Mouse (Mus musculus): ENCODE measurements around the gene Pds5a.
"Not testable (repeated sequence)": the region's sequence is repeated elsewhere in the genome, so short reads cannot be mapped to it uniquely, and the experiment has no call there.

The Pds5a gene

DNA sequence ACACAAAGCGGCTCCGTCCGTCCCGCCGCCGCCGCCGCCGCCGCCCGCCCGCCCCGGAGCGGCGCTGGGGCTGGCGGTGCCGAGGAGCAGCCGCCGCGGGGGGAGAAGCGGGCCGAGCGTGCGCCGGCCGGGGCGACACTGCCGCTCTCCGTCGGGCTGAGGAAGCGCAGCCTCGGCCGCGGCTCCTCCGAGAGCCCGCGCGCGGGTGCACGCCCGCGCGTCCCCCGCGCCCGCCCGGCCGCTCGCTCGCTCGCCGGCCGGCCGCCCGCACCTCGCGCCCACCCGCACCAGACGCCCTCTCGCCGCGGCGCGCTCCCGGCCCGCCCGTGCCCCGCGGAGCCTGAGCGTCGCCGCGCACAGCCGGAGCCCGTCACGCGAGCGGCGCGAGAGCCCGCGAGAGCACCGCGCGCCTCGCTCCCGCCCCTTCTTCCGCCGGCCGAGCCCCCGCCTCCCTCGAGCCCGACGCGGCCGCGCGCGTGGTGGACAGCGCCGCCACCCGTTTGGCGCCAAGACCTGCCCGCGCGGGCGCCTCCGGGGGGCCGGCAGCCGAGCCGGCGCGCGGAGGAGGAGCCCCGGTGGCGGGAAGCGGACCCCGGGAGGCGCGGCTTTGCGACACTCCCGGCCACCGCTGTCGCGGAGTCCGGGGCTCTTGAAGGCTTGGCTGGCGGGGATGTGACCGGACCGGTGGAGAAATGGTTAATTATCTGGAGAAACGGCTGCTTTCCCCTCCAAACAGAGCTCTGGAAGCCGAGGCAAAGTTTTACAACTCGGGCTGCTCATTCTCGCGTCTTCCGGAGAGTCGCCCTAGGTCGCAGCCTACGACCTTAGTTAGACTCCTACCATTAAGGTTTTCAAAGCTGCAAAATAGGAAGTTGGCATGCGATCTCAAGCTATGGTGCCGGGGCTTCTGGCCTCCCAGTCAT is at the start of gene Pds5a:
Pds5a (minus strand) TSS at position 438 of the 923 bp plus-strand sequence.
- DNase-seq (ENCODE audit: low read depth) = peak; percentile 88

DNA sequence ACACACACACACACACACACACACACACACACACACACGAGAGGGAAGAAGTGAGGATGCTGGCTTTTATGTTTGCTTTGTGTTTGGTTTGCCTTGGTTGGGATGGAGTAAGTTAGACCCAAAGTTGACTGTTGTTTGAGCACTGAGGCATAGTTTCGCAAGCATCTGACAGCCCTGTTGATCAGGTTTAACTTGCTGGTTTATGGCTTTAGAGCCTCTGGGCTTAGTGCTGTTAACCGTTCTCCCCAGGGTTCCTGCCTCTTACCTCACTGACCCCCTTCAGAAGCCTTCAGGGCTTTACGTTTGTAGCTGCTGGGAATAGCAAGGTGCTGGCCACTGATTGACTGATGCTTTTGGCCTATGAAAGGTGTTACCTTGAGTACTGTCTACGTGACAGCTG is 48.8 kb upstream of the Pds5a start:
- no peak for DNase-seq (ENCODE audit: low read depth)

DNA sequence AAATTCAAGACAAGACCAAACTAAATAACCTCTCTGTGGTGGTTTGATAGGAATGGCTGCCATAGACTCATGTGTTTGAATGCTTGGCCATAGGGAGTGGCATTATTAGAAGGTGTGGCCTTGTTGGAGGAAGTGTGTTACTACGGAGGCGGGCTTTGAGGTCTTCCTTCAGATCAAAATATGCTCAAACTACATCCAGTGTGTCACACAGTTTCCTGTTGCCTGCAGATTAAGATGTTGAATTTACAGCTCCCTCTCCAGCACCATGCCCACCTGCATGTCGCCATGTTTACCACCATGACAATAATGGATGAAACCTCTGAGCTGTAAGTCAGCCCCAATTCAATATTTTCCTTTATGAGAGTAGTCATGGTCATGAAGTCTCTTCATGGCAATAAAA is 41.3 kb upstream of the Pds5a start:
- DNase-seq (ENCODE audit: low read depth) = peak; percentile 15

DNA sequence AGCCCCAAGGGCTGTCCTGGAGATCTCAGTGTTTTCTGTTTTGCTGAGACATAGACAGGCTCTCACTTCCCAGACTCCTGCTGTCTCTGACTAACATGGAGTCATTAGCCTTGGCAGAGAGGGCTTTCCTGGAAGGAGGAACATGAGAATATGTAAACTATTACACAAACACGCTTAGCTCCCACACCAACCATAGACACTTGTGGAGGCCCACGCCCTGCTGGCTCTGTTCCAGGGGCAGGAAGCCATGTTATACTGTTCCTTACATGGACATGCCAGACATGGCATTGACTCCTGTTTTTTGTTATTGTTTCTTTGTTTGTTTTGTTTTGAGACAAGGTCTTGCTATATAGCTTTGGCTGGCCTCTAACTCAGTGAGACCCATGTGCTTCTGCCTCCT is 37.5 kb upstream of the Pds5a start:
- DNase-seq (ENCODE audit: low read depth) = no peak

DNA sequence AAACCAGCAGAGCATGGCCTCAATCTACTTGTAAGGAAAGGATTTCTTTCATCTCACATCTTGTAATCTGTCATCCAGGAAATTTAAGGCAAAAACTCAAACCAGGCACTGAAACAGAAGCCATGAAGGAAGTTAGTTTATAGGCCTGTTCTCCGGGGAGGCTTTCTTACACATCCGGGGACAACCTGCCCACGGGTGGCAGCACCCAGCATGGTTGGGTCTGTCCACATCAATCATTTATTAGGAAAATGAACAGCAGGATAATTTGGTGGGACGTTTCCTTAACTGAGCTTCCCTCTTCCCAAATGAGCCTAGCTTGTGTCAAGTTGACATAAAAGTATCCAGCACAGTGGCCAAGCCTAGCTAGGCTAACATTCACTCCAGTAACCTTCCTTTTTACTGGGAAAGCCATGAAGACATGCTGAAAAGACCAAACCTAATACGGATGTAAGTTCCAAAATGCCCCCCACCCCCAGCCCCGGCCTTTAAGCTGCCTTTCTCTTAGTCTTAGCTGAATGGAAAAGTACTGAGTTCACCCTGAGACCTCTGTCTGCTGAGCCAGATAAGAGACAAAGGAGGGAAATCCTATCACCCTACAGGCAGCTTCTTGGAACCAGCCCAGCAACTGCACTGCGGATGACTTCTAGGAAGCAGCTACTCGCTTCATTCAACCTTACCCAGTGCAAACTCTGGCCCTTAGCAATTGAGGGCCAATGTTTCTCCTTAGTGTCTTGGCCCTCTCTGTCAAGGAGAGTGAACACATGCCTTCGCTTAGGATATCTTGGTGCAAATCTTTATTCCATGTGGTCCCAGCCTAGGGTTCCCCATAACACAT is 33.3 kb upstream of the Pds5a start:
- no peak for DNase-seq (ENCODE audit: low read depth)

DNA sequence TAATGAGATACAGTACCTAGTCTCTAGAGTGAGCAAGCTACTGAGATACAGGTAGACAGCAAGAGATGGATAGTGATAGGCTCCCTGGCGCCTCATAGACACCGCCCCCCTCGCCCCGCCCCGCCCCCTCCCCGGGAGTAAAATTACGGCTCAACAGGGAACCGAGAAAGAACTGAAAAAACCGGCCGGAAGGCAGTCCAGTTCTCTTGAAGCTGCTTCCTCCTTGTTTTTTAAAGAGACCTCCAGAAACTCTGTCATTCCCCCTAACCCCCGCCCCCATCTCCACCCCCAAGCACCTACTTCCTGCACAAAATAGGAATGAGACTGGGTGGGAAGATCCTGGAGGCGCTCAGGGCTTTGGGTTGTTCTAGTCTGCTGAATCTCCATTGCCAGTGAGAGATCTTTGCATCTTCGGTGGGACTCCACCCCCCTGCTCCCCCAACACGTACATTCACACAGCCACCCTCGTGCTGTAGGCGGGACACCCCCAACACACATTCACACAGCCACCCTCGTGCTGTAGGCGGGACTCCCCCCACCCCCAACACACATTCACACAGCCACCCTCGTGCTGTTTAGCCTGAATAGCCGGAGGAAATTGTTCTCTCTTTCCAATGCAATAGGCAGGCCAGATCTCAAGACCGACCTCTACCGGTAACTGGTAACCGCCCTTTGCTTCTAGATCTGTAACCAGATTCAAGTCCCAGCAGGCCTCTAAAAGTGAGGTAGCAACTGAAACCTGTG is 26.4 kb upstream of the Pds5a start:
- peak; percentile 85 for DNase-seq (ENCODE audit: low read depth)

DNA sequence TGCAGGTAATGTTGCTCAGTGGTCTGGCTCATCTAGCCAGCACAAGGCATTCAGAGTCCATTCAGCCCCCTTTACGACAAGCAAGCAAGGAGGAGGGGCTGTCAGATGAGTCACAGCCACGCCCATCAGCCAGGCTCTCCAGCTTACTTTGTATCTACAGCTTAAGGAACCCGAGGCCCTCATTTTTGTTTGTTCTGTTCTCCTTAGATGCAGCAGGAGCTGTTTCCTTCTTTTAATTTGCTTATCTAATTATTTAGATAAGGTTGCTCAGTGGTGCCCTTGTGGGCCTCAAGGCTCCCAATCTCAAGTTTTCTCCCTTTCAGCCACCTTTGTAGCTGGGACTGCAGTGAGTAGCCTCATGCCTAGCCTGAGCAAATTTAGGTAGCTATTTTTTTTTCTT is 20.3 kb upstream of the Pds5a start:
- DNase-seq (ENCODE audit: low read depth) = no peak

DNA sequence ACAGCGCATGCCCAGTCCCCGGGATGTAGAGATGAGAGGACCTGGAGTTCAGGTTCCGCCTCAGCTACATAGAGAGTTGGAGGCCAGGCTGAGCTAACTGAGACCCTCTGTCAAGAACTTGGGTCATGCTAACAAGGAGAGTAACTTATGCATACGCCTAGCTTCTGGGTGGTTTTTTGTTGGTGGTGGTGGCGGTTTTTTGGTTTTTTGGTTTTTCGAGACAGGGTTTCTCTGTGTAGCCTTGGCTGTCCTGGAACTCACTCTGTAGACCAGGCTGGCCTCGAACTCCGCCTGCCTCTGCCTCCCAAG is 19.8 kb upstream of the Pds5a start:
- DNase-seq (ENCODE audit: low read depth) = not testable (repeated sequence)

DNA sequence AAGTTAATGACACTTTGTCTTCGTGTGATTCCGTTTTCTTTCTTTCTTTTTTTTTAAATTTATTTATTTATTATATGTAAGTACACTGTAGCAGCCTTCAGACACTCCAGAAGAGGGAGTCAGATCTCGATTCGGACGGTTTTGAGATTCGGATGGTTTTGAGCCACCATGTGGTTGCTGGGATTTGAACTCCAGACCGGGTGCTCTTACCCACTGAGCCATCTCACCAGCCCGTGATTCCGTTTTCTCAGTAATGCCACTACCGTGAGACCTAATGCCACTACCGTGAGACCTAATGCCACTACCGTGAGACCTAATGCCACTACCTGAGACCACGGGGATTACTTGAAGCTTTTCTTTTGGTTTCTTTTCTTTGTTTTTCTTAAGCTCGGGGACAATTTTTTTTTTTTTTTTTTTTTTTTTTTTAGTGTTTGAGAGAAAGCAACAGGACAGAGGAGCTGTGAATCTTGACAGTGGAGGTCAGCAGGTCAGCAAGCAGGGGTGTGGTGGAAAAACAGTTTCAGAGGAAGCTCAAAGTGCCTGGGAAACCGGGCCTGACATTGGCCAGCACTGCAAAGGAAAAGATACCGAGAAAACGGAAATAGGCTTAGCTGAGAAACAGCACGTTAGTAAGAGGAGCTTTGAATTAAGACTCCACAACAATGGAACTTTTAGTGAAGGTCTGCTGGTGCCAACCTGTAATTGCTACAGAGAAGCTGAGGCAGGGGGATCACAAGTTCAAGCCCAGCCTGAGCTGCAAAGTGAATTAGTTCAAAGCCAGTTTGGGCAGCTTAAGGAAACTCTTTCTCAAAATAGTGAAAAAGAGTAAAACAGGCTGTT is 19.2 kb upstream of the Pds5a start:
- no peak for DNase-seq (ENCODE audit: low read depth)

DNA sequence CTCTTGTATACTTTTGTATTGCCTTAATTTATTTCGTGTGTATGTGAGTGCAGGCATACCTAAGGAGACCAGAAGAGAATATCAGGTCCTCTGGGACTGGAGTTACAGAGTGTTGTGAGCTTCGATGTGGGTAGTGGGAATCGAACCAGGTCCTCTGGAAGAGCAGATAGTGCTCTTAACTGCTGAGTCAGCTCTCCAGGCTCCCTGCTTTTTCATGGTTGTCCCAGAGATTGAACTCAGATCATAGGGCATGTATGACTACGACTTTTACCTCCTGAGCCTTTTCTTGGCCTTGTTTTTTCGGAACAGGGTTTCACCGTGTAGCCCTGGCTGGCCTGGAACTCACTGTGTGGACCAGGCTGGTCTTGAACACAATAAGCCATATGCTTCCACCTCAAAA is 17.0 kb upstream of the Pds5a start:
- no peak for DNase-seq (ENCODE audit: low read depth)

DNA sequence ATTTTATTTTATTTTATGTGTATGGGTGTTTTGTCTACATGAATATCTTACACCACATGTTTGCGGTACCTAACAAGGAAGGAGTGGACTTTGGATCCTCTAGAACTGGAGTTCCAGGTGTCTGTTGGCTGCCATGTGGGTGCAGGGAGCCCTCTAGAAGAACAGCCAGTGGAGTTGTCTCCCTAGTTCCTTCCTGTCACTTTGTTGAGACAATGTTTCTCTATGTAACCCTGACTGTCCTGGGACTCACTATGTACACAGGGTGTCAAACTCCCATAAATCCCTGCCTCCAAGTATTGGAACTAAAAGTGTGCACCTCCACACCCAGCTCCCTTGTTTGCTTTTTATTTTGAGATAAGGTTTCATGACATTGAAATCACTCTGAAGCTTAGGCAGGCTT is 13.4 kb upstream of the Pds5a start:
- no peak for DNase-seq (ENCODE audit: low read depth)

DNA sequence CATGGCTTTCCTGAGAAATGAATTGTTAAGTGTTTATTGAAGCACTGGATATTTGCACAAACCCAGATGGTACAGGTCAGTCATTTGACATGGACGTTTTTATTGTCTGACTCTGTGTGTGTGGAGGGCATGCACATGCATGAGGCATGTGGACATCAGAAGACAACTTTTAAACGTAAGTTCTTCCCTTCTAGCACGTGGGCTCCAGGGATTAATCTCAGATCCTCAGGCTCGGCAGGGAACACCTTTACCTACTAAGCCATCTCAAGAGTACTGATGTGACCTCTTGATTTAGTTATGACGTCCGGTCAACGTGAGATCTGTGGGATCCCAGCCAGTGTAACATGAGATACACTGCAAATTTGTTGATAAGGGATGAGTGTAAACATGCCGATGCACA is 12.2 kb upstream of the Pds5a start:
- DNase-seq (ENCODE audit: low read depth) = no peak

DNA sequence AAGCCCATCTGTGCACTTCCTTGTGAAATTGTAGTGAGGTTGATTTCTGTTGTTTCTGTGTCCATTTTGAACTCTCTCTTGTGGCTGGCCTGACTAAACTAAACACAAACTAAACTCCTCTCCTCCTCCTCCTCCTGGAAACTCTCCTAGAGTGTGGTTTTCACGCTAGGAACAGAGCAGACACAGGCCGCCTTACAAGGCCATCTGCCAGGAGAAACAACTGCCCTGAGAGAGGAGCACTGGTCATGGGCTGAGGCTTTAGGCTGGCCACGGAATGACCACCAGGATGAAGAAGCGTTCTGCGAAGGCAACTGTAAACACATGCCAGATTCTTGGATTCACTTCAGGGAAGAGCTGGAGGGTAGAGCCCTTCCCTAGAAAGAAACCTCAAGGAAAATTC is 8.9 kb upstream of the Pds5a start:
- no peak for DNase-seq (ENCODE audit: low read depth)

DNA sequence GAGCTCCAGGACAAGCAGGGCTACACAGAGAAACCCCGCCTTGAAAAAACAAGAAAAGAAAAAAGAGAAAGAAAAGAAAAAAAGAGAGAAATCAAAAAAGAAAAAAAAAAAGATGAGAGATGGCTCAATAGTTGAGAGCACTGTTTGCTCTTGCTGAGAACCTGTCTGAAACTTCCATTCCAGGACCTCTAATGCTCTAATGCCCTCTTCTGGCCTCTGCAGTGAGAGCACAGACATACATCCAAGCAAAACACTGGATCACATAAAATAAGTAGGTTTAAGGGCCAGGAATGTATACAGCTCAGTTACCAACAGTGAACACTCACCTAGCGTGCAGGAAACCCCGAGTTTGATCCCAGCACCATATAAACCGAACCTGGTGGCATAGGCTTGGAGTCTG is 8.1 kb upstream of the Pds5a start:
- no peak for DNase-seq (ENCODE audit: low read depth)

DNA sequence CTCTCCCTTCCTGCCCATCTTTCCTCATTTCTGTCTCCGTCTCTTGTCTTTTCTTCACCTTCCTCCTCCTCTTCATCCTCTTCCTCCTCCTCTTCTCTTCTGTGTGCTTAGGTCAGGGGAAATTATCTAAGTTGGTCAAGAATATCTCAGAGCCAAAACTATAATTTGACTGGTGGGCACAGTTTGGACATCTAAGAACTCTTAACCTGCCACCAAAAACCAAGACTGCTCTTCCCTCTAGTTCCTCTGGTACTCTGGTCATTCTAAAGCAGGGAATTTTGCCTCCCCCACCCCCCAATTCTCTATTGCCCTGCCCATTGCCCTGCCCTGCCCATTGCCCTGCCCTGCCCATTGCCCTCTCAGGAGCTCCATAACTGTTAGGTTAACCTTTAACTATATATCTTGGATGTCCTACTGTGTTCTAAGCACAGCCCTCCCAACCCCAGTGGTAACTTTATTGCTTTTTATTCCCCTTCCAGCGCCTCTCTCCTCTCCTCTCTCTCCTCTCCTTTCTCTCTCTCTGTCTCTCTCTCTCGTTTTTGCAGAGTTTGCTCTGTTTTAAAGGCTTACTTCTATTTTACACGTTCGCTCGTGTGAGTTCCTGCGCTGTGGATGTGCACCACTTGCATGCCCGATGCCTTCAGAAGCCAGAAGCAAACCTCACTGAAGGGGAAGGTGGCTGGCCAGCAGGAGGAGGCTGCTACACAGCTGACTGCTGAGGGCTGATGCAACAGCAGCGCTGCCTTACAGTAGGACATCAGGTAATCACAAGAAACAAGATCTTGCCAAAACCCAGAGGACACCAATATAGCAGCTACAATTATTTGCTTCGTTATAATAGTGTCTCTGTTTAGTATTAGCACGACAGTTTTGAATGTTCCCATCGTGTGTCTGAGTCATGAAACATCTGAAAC is 6.9 kb upstream of the Pds5a start:
- no peak for DNase-seq (ENCODE audit: low read depth)

DNA sequence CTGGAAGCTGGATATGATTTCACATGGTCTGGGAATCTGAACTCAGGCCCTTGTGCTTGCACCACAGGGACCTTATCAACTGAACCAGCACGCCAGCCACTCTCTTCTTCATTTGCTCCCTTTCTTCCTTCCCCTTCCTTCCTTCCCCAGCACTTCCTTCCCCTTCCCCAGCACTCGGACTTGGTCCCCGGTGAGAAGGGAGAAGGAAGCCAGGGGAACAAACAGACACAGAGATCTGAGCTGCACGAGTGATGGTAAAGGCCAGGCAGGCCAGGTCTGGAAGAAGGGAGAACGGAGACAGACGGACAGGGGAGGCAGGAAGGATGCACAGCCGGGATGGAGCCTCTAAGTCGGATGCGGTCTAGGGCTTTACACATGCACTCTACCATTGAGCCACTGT is 5.2 kb upstream of the Pds5a start:
- DNase-seq (ENCODE audit: low read depth) = no peak

DNA sequence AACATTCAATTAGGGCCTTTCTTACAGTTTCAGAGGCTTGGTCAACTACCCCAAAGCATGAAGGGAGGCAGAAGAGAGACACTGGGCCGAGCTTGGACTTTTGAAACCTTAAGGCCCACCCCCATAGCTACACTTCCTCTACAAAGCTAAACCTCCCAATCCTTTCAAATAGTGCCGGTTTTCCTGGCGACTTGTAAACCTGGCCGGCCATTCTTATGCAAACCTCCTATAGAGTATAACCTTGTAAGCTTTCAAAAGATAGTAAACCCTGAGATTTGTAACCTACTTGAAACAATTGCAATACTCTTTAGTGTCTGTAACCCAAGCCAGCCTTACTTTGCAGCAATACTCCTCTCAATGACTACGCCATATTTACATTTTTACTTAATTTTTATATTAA is 2.0 kb upstream of the Pds5a start:
- DNase-seq (ENCODE audit: low read depth) = no peak

DNA sequence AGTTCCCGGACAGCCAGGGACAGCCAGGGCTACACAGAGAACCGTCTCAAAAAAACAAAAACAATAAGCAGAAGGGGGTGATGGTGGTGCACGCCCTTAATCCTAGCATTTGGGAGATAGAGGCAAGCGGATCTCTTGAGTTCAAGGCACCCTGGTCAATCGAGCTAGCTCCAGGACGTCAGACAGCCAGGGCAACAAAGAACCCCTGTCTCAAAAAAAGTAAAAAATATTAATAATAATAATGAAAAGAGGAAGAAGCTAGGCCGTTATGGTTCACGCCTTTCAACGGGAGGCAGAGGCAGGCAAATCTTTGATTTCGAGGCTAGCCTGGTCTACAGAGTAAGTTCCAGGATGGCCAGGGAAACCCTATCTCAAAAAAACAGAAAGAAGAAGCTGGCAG is 1.1 kb upstream of the Pds5a start:
- no peak for DNase-seq (ENCODE audit: low read depth)

DNA sequence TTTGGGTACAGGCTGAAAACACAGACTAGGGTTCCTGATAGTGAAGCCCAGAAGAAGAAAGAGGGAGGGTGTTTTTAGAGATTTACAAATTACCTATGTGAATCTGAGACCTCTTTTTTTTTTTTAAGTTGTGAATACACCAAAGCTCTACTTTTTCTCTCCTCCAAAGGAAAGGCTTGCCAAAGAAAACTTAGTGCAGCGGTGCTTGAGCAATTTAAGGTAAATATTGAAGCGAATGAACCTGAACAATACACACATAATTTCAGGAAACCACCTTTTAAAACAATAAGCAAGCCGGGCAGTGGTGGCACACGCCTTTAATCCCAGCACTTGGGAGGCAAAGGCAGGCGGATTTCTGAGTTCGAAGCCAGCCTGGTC is 675 bp upstream of the Pds5a start:
- no peak for DNase-seq (ENCODE audit: low read depth)

DNA sequence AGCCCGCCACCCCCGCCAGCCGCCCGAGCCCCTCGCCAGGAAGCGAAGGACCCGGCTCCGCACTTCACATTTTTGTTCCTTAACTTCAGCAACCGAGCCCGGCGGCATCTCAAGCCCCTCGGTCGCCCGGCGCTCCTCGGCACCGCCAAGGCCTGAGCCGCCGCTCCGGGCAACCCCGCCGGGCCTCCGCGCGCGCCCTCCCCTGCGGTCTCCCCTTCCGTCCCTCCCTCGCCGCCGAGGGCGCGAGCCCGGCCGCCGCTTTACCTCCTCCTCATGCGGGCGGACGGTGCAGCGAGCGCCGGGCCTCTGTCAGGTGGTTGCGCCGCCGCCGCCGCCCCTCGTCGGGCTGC is 612 bp downstream of the Pds5a start:
- no peak for DNase-seq (ENCODE audit: low read depth)

Data from naive thymus-derived CD4-positive, alpha-beta T cell, adult 2 months (primary cell).